Mouse (Mus musculus) bone marrow, adult 2 months (tissue): ENCODE results near the gene Elk4.

Source experiments
- CTCF ChIP-seq: fragments of 200-500 bp; IDR thresholded peaks from 2 replicates; pipeline ENCODE4 v1.5.1; 2011; ENCODE audit warnings: low read length, control low read depth; ENCODE audit not compliant: control insufficient read depth, insufficient read depth
- POLR2A ChIP-seq: fragments of 200-500 bp; IDR thresholded peaks from 2 replicates; pipeline ENCODE4 v1.6.1; 2011; ENCODE audit warnings: low read depth, mild to moderate bottlenecking, control low read depth, low read length, borderline replicate concordance; ENCODE audit not compliant: control insufficient read depth

- no peak for TF ChIP-seq CTCF
- TF ChIP-seq POLR2A, result no peak
These were observed 9.3 kb downstream of the Elk4 start for GRCm38 (mm10) chr1:132016691-132017090.
